Mouse (Mus musculus): ENCODE data around the gene Insm1. TPM values are rescaled to one million over a fixed set of nuclear protein-coding genes. Genes with fewer than 3 reads are reported as not detected.

Insm1 gene
- total RNA-seq, 2 experiments from 2014 or later: 7.2 to 8.4 TPM

DNA sequence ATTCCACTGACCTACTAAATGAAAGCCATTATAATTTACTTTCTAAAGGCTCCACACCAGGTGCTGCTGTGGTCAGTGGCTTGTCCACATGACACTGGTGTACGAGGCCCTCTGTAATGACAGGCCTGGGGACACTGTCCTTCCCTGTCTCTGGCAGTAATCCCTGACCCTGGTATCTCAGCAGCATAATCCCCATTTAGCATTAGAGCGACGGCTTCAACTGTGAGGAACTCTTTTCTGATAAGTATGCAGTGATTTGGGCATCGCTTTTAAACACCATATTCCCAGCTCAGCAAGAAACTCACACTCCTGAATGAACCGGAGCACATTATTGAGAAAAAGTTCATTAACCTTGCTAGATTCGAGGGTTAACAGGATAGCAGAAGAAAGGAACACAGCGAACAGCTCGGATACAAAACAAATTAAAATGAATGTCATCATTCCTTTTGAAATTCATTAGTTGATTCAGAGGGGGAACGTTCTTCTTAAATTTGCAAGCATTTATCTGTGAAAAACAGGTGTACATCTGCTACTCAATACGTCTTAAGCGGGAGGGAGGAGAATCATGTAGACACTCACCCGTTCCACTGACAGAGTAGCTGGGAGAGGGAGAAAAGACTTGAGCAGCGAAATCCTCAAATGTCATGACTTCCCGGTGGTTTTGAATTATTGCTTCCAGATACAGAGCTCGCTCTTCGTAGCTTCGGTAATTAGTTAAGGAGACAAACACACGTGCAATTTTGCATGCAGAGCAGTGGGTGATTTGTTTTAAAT is 38.3 kb downstream of the Insm1 start:
- no peak for DNase-seq (ENCODE audit: low spot score in 2 of 2)

DNA sequence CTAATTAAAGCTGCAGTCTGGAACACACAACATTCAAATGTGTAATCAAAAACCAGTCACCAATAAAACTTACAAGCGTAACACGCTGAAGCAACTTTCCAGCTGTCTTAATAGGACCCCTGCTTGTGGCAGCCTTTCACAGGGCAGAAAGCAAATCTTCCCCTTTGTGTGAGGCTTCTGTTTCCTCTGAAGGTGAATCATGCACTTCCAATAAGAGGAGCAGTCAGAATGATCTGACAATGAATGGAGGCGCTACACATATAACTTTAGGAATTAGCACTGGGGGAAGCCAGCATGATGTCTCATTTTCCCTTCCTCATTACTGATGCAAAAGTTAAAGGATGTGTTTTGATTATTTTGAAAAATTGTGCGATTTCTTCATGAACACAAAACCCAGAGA is 39.4 kb downstream of the Insm1 start:
- DNase-seq (ENCODE audit: low spot score in 2 of 2): no peak

- DNase-seq (ENCODE audit: low spot score in 2 of 2): no peak
Observed at GRCm38 (mm10) chr2:146262215-146262614, 40.5 kb downstream of the Insm1 start.

DNA sequence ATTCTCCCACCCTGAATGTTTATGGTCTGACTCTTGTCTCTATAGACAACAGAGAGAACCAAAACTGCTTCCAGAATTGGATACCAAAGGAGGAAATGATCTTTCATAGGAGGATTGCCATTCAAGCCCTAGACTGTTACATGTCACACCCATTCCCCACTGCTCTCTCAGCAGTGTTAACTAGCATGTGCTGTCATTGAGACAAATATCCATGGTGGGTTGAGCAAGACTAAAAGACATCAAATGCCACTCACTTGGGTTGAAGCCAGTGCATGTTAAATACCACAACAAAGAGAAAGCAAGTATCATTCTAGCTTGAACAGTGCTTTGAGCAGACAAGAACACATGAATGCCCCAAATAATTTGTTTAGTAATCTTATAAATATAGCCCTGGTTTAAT is 41.2 kb downstream of the Insm1 start:
- DNase-seq (ENCODE audit: low spot score in 2 of 2): no peak

DNA sequence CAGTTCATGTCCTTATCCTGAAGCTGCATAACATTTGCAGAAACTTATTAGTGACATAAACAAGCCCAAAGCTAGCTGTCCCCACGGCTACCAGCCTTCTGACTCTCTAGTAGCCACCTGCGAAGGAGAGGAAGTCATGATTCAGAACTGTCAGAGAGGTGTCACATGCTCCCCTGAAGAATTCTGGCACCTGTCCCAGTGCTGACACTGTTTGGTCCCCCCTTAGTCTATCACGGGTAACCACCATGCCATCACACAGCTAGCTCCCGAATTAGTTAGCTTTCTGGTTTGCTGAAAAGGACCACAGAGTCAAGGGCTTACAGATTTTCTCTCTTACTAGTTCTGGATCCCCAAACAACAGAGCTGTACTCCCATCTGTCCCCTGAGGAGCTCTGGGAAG is 43.3 kb downstream of the Insm1 start:
- no peak for DNase-seq (ENCODE audit: low spot score in 2 of 2)

- no peak for DNase-seq (ENCODE audit: low spot score in 2 of 2)
Observed at GRCm38 (mm10) chr2:146266539-146266938, 44.8 kb downstream of the Insm1 start.
